Mouse (Mus musculus) G1E-ER4 (cell line): ENCODE measurements around the gene Ccl27b. TPM values are rescaled to one million over a fixed set of nuclear protein-coding genes. Genes with fewer than 3 reads are reported as not detected.
"Not testable (repeated sequence)": the region's sequence is repeated elsewhere in the genome, so short reads cannot be mapped to it uniquely, and the experiment has no call there.

Source experiments
- GATA1 ChIP-seq: IDR thresholded peaks from one replicate; pipeline ENCODE4 v1.8.0; 2012; ENCODE audit warnings: low read length, inconsistent platforms
- polyA plus RNA-seq: library from polyadenylated mRNA; stranded (reverse); fragments of >175 nt; gene quantifications from 2 replicates; pipeline ENCODE4 v1.2.3, GENCODE M21; 2012

Gene Ccl27b
- polyA plus RNA-seq = not detected in 2 replicates

DNA sequence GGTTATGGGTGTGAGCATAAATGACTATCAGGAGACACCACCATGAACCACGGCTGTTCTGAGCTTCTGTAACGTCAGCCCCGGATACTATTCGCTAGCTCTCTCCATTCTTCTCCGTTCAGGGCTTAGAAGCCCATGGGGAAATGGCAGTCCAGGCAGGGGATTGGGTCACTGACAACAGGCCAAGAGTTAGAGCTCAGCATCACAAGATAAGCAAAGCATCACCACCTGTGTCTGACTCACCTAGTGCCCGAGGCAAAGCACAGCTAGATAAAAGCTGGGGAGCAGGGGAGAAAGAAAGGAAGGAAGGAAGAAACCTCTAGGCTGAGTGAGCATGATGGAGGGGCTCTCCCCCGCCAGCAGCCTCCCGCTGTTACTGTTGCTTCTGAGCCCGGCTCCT lies at the start of gene Ccl27b:
TSS of gene Ccl27b (plus strand) at position 301 of the 400 bp plus-strand sequence.
- TF ChIP-seq GATA1 = not testable (repeated sequence)

- TF ChIP-seq GATA1 = not testable (repeated sequence)
Measured at GRCm38 (mm10) chr4:42611895-42612294, 43.2 kb upstream of the Ccl27b start, which contains the start of gene Gm10591. TSS of gene Gm10591 (plus strand) at chr4:42612195.

DNA sequence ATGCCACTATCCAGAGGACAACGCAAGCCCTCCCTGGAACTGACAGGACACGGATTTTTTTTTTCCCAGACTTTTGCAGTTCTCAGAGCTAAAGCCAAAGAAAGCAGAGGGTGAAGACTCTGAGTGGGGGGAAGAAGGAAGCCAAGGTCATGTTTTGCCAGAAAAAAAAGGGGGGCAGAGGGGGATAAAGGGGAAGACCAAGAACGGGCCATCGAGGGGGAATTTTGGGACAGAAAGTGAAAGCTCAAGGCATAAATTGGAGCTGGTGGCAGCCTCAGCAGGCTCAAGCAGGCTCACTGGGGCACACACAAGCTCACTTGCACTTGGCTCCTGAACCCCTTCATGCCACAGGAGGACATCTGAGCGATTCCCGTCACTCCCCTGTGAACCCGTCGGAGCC lies 25.6 kb upstream of the Ccl27b start, which contains the start of gene Gm2564:
TSS of gene Gm2564 (plus strand) at position 301 of the 400 bp plus-strand sequence.
- TF ChIP-seq GATA1 = not testable (repeated sequence)

DNA sequence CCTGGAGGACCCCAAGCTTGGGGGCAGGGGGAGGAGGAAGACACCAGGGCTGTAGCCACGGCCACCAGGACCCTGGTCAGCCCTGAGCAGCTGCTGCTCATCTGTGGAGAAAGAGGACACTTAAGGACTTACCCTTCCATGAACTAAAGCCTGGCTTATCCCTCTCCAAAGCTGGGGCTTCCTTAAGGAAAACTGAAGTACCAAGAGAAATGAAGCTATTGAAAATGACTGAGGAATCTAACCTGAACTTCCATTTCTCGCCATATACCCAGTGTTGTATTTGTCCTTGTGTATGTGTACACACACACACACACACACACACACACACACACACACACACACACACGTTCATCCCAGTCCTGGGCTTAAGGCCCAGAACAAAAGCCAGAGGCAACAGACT lies 6.7 kb downstream of the Ccl27b start, which contains the start of gene Il11ra2:
TSS of gene Il11ra2 (minus strand) at position 101 of the 400 bp plus-strand sequence.
- not testable (repeated sequence) for TF ChIP-seq GATA1

Other genes starting within 250 kb of the Ccl27b start
- gene Gm21586, start 215.9 kb upstream of the Ccl27b start, polyA plus RNA-seq = not detected in 2 replicates
- not detected in 2 replicates for gene Gm2163, start 188.5 kb upstream of the Ccl27b start, polyA plus RNA-seq
- not detected in 2 replicates for gene Fam205a2, start 127.1 kb upstream of the Ccl27b start, polyA plus RNA-seq
- gene Gm10591, start 43.1 kb upstream of the Ccl27b start, polyA plus RNA-seq = not detected in 2 replicates
- not detected in 2 replicates for gene Gm2564, start 25.5 kb upstream of the Ccl27b start, polyA plus RNA-seq
- not detected in 2 replicates for gene Il11ra2, start 6.6 kb downstream of the Ccl27b start, polyA plus RNA-seq
- gene 4930578G10Rik, start 80.3 kb downstream of the Ccl27b start, polyA plus RNA-seq = not detected in 2 replicates
- gene Ccl19, start 101.3 kb downstream of the Ccl27b start, polyA plus RNA-seq = not detected in 2 replicates
- gene Ccl21a, start 118.7 kb downstream of the Ccl27b start, polyA plus RNA-seq = not detected in 2 replicates
- 0.02 and 0.05 TPM in 2 replicates for gene Fam205a1, start 198.6 kb downstream of the Ccl27b start, polyA plus RNA-seq
- gene Gm12394, start 201.5 kb downstream of the Ccl27b start, polyA plus RNA-seq = 0.02 TPM in 1 of 2 replicates, not detected in the other
- gene Fam205c, start 219.0 kb downstream of the Ccl27b start, polyA plus RNA-seq = not detected in 2 replicates